Mouse (Mus musculus): ENCODE data around the gene Grrp1.

Grrp1 gene

GRCm38 (mm10) chr4:134243516-134244250, 10.2 kb downstream of the Grrp1 start, which contains the start of gene E130218I03Rik:
TSS of gene E130218I03Rik (plus strand) at chr4:134243662.
- DNase-seq (ENCODE audit: low read depth, low spot score) = peak; percentile 8

GRCm38 (mm10) chr4:134238686-134239085, 15.2 kb downstream of the Grrp1 start:
- DNase-seq (ENCODE audit: low read depth, low spot score) = no peak

GRCm38 (mm10) chr4:134238279-134238651, 15.6 kb downstream of the Grrp1 start, which contains the start of gene Cnksr1:
TSS of gene Cnksr1 (minus strand) at chr4:134238399.
- DNase-seq (ENCODE audit: low read depth, low spot score) = no peak

- no peak for DNase-seq (ENCODE audit: low read depth, low spot score)
These were observed 16.2 kb downstream of the Grrp1 start for GRCm38 (mm10) chr4:134237582-134238278.

GRCm38 (mm10) chr4:134234876-134235275, 19.0 kb downstream of the Grrp1 start:
- DNase-seq (ENCODE audit: low read depth, low spot score) = no peak

GRCm38 (mm10) chr4:134230431-134230830, 23.5 kb downstream of the Grrp1 start:
- DNase-seq (ENCODE audit: low read depth, low spot score) = no peak

GRCm38 (mm10) chr4:134227194-134227593, 26.7 kb downstream of the Grrp1 start, which contains the start of gene Catsper4:
TSS of gene Catsper4 (minus strand) at chr4:134227383.
- no peak for DNase-seq (ENCODE audit: low read depth, low spot score)

- no peak for DNase-seq (ENCODE audit: low read depth, low spot score)
These were observed 30.9 kb downstream of the Grrp1 start for GRCm38 (mm10) chr4:134222793-134223600.

GRCm38 (mm10) chr4:134206488-134207053, 47.3 kb downstream of the Grrp1 start:
- no peak for DNase-seq (ENCODE audit: low read depth, low spot score)

- DNase-seq (ENCODE audit: low read depth, low spot score) = no peak
These were observed 50.5 kb downstream of the Grrp1 start for GRCm38 (mm10) chr4:134203340-134203896.

GRCm38 (mm10) chr4:134202904-134203303, 51.0 kb downstream of the Grrp1 start, which contains the start of gene Gm7534:
TSS of gene Gm7534 (minus strand) at chr4:134203004.
- no peak for DNase-seq (ENCODE audit: low read depth, low spot score)
